Mouse (Mus musculus) forebrain, postnatal 0 days (tissue): ENCODE data around the gene Noxo1. TPM values are rescaled to one million over a fixed set of nuclear protein-coding genes. Genes with fewer than 3 reads are reported as not detected.

Source experiments
- ATAC-seq: fragments of 200-750 bp; cut with Nextera tagmentation; 2 replicates; pipeline ENCODE4 v1.8.0; 2017; ENCODE audit warnings: mild to moderate bottlenecking, moderate library complexity
- DNase-seq: peaks from one replicate; pipeline ENCODE4 v3.0.0-alpha.2; 2015
- H3K27ac ChIP-seq: fragments of 300-500 bp; sonication (generic); 2 replicates; pipeline ENCODE4 v1.5.1; 2014; ENCODE audit warnings: low read depth, mild to moderate bottlenecking, antibody characterized with exemption, low read length, moderate library complexity, mixed read lengths
- H3K27me3 ChIP-seq: fragments of 300-500 bp; sonication (generic); 2 replicates; pipeline ENCODE4 v1.6.1; 2014; ENCODE audit warnings: mild to moderate bottlenecking, low read length, mixed read lengths; ENCODE audit not compliant: insufficient read depth
- H3K36me3 ChIP-seq: fragments of 300-500 bp; sonication (generic); 2 replicates; pipeline ENCODE4 v1.6.1; 2014; ENCODE audit warnings: mild to moderate bottlenecking, moderate library complexity; ENCODE audit not compliant: insufficient read depth
- H3K4me1 ChIP-seq: fragments of 300-500 bp; sonication (generic); 2 replicates; pipeline ENCODE4 v1.6.1; 2014; ENCODE audit warnings: antibody characterized with exemption; ENCODE audit not compliant: insufficient read depth
- H3K4me2 ChIP-seq: fragments of 300-500 bp; sonication (generic); 2 replicates; pipeline ENCODE4 v1.6.1; 2014; ENCODE audit warnings: low read depth, mild to moderate bottlenecking, moderate library complexity
- H3K4me3 ChIP-seq: fragments of 300-500 bp; sonication (generic); 2 replicates; pipeline ENCODE4 v1.5.1; 2014; ENCODE audit warnings: low read depth, low read length, mixed read lengths
- H3K9ac ChIP-seq: fragments of 300-500 bp; sonication (generic); 2 replicates; pipeline ENCODE4 v1.6.1; 2014; ENCODE audit warnings: mild to moderate bottlenecking
- H3K9me3 ChIP-seq: fragments of 300-500 bp; sonication (generic); 2 replicates; pipeline ENCODE4 v1.6.1; 2016; ENCODE audit warnings: low read length
- CTCF ChIP-seq: sonication (generic); IDR thresholded peaks from 2 replicates; pipeline ENCODE4 v1.5.1; 2016; ENCODE audit warnings: antibody characterized with exemption, control low read depth, low read depth
- WGBS: fragments of 180-500 bp; shearing (Covaris S2); extraction: QIAGEN DNeasy Blood & Tissue Kit; methylation state at CpG from one replicate; pipeline ENCODE4 v1.1.7; 2014; 5-methylcytosine and 5-hydroxymethylcytosine counted together
- polyA plus RNA-seq: library from polyadenylated mRNA; unstranded; fragments of >200 nt; fragmentation: Nextera tagmentation; extraction: Ambion mirVana; gene quantifications from 2 replicates; pipeline ENCODE4 v1.2.1, GENCODE M21; 2015
- total RNA-seq: library from RNA; depleted of rRNA; stranded (reverse); fragments of >200 nt; gene quantifications from 2 replicates; pipeline ENCODE4 v1.2.3, GENCODE M21; 2014

Noxo1 gene
- total and polyA plus RNA-seq, 2 experiments from 2014 or later: 2.5 to 4.5 TPM

GRCm38 (mm10) chr17:24722220-24722924, 26.3 kb downstream of the Noxo1 start:
- 0 out of 2 replicates have a peak overlapping the region, but pooled peaks have one; percentile 79 for H3K4me2 ChIP-seq

GRCm38 (mm10) chr17:24723122-24723880, 27.3 kb downstream of the Noxo1 start:
- DNase-seq (no peak), ATAC-seq (no peak)
- H3K4me3 ChIP-seq: peak overlapping the region; percentile 87
- peak overlapping the region; percentile 85 for H3K27ac ChIP-seq
- H3K9me3 ChIP-seq: no peaks in the 10 kb centered on the region
- no peak for TF ChIP-seq CTCF
- H3K9ac ChIP-seq: peak overlapping the region; percentile 92
- peaks cover 14% of the 10 kb centered on the region for H3K36me3 ChIP-seq
- H3K4me1 ChIP-seq: peaks cover 11% of the 10 kb centered on the region
- H3K4me2 ChIP-seq: peak overlapping the region; percentile 79
- WGBS: 3% methylated on average over 12 of the region's 12 CpGs
- no peaks in the 10 kb centered on the region for H3K27me3 ChIP-seq

More at GRCm38 (mm10) chr17:24722220-24722924, 26.3 kb downstream of the Noxo1 start:
- Histone ChIP-seq H3K9me3 (no peaks in the 10 kb centered on the region), H3K4me1 (peaks cover 11% of the 10 kb centered on the region), H3K27me3 (no peaks in the 10 kb centered on the region), H3K27ac (no peak overlapping the region), H3K36me3 (peaks cover 14% of the 10 kb centered on the region), H3K9ac (no peak overlapping the region), H3K4me3 (no peak overlapping the region)
- ATAC-seq (no peak), DNase-seq (no peak)
- WGBS: 34% methylated on average over 13 of the region's 13 CpGs
- TF ChIP-seq CTCF: no peak

GRCm38 (mm10) chr17:24723881-24724180, 27.8 kb downstream of the Noxo1 start:
- ATAC-seq: no peak
- H3K4me2 ChIP-seq: peak overlapping the region; percentile 79
- H3K9ac ChIP-seq: peak overlapping the region; percentile 92
- no peaks in the 10 kb centered on the region for H3K27me3 ChIP-seq
- WGBS: 0% methylated on average over 15 of the region's 15 CpGs
- TF ChIP-seq CTCF: no peak
- DNase-seq: no peak
- peak overlapping the region; percentile 87 for H3K4me3 ChIP-seq
- H3K9me3 ChIP-seq: no peaks in the 10 kb centered on the region
- peaks cover 14% of the 10 kb centered on the region for H3K36me3 ChIP-seq
- H3K27ac ChIP-seq: peak overlapping the region; percentile 85
- H3K4me1 ChIP-seq: peaks cover 11% of the 10 kb centered on the region

- peak within 1 kb of the TSS; percentile 85 for H3K27ac ChIP-seq
- H3K4me2 ChIP-seq: peak within 1 kb of the TSS; percentile 79
- H3K27me3 ChIP-seq: no peaks in the 10 kb centered on the region
- H3K4me1 ChIP-seq: peaks cover 11% of the 10 kb centered on the region
- H3K9ac ChIP-seq: peak within 1 kb of the TSS; percentile 92
- ATAC-seq (peak; percentile 76), DNase-seq (peak; percentile 97)
- H3K9me3 ChIP-seq: no peaks in the 10 kb centered on the region
- WGBS: 1% methylated on average over 30 of the region's 30 CpGs
- H3K4me3 ChIP-seq: peak within 1 kb of the TSS; percentile 87
- peak; percentile 99 for TF ChIP-seq CTCF
- peaks cover 14% of the 10 kb centered on the region for H3K36me3 ChIP-seq
Measured at GRCm38 (mm10) chr17:24724184-24724583, 28.1 kb downstream of the Noxo1 start, which contains the start of gene Ndufb10. Gene Ndufb10 (minus strand): TSS chr17:24724478.

- no peak for TF ChIP-seq CTCF
- H3K4me3 ChIP-seq: no peak overlapping the region
- no peak overlapping the region for H3K4me2 ChIP-seq
- peaks cover 11% of the 10 kb centered on the region for H3K4me1 ChIP-seq
- no peaks in the 10 kb centered on the region for H3K9me3 ChIP-seq
- H3K27me3 ChIP-seq: no peaks in the 10 kb centered on the region
- DNase-seq (no peak), ATAC-seq (no peak)
- H3K9ac ChIP-seq: no peak overlapping the region
- peaks cover 14% of the 10 kb centered on the region for H3K36me3 ChIP-seq
- no peak overlapping the region for H3K27ac ChIP-seq
- 72% methylated on average over 3 of the region's 3 CpGs for WGBS
Measured at GRCm38 (mm10) chr17:24725637-24726390, 29.8 kb downstream of the Noxo1 start.

GRCm38 (mm10) chr17:24727618-24728017, 31.6 kb downstream of the Noxo1 start, which contains the start of gene Rpl3l:
Gene Rpl3l (plus strand): TSS chr17:24727820.
- DNase-seq (no peak), ATAC-seq (no peak)
- WGBS: 73% methylated on average over 2 of the region's 2 CpGs
- Histone ChIP-seq H3K27ac (no peak within 1 kb of the TSS), H3K9me3 (no peaks in the 10 kb centered on the region), H3K4me1 (peaks cover 4% of the 10 kb centered on the region; the same call in 1 of the 2 replicates), H3K4me2 (no peak within 1 kb of the TSS), H3K9ac (no peak within 1 kb of the TSS), H3K36me3 (no peaks in the 10 kb centered on the region), H3K27me3 (no peaks in the 10 kb centered on the region), H3K4me3 (no peak within 1 kb of the TSS)
- no peak for TF ChIP-seq CTCF
